Mouse (Mus musculus) B cell, adult (primary cell): ENCODE measurements around the gene Ednra. TPM values are rescaled to one million over a fixed set of nuclear protein-coding genes. Genes with fewer than 3 reads are reported as not detected.

ENCODE experiments used
- total RNA-seq: library from RNA; stranded (reverse); gene quantifications from 4 replicates; pipeline ENCODE4 v1.2.4, GENCODE M21; 2023; ENCODE audit not compliant: inconsistent age

Gene Ednra
- not detected in 4 replicates for total RNA-seq

DNA sequence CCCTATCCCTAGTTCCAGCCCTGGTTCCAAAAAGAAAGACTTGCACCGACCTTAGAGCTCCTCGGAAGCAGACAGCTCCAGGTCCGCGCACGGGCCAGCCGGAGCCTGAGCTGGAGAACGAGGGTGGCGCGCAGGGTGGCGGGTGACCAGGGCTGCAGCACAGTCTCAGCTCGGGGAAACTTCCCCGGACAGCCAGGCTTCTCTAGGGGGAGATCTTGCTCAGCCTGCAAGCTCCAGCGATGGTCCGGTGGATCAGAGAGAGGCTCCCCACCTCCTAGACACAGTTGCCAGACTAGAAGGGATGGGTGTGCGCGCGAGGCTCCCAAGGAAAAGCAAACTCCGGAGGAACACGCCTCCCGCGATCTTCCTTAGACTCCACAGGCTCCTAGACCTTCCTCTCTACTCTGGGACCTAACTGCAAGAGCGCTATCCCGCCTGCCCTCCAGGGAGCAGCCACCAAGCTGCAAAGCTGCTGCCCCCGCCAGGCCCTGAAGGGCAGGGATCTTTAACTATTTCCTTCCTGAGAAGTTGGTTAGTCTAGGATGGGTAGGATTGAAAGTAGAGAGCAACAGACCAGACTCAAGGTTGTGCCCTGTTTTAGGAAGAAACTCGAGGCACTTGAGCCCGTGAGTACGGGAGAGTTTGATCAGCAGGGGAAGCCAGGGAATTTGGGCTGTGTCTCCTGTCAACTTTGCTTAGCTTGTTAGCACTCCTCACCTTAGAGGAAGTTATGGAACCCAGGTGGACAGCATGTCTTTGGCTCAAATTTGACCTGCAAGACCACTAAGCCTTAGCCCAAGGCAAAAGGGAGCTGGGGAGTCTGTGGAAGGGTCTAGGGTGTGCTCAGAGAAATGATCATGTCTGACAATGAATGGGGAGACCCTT, at the start of gene Ednra:
TSS of gene Ednra (minus strand) at position 419 of the 885 bp plus-strand sequence.

Other genes starting within 250 kb of the Ednra start
- 3.7 to 4.6 TPM (median 4.2 TPM) in 4 replicates for gene Arhgap10, start 206.5 kb downstream of the Ednra start, total RNA-seq
- gene Prmt9, start 175.1 kb downstream of the Ednra start, total RNA-seq: 18.7 to 21.8 TPM (median 19.8 TPM) in 4 replicates
- gene Tmem184c, start 113.8 kb downstream of the Ednra start, total RNA-seq: 17.4 to 19.4 TPM (median 18.6 TPM) in 4 replicates